ENCODE assay signal across 8 mouse cellular contexts in genomic region chr12:5136300-5136699, GRCm38 (mm10).
DNase-seq lines count a peak whose midpoint lies in the region; ATAC-seq and TF ChIP-seq lines count a peak whose summit lies in the region.

No protein-coding gene starts in this region.

- H3K9ac ChIP-seq in midbrain, embryonic 14.5 days (replicated peaks; ENCODE audit: low read length), result no peak overlapping the region

- DNase-seq in layer of hippocampus, adult 11-12 months (ENCODE audit: low spot score), result peak; percentile 61
- DNase-seq in layer of hippocampus, adult 9-10 months (ENCODE audit: low spot score), result no peak
- DNase-seq in adrenal gland, adult 8-10 months, result peak; percentile 26
- peak; percentile 88 for DNase-seq in embryo, embryonic 10.5 days (ENCODE audit: low spot score)
- peak; percentile 60 for DNase-seq in heart, postnatal 4 days
- peak; percentile 64 to 72 for DNase-seq in left cerebral cortex, adult 18-20 months (ENCODE audit: low spot score in 2 of 2)
- peak; percentile 86 for DNase-seq in midbrain, embryonic 14.5 days

- WGBS in midbrain, embryonic 14.5 days, result 22% methylated on average over 4 of the region's 4 CpGs

- TF ChIP-seq POLR2A in testis, adult 2 months (IDR thresholded peaks at IDR 0.05; ENCODE audit: control insufficient read depth, low read depth, low read length), result no peak

- H3K4me1 ChIP-seq in midbrain, embryonic 14.5 days (ENCODE audit: control insufficient read depth, insufficient read depth, low read length), result no peaks in the 10 kb centered on the region; the same call in 1 of the 2 replicates
- H3K4me1 ChIP-seq in testis, adult 2 months (ENCODE audit: control insufficient read depth, insufficient read depth, low read length), result no peaks in the 10 kb centered on the region

- peak; percentile 64 for ATAC-seq in midbrain, embryonic 14.5 days (ENCODE audit: low FRiP score, low TSS enrichment)

- no peaks in the 10 kb centered on the region for H3K9me3 ChIP-seq in midbrain, embryonic 14.5 days (ENCODE audit: control insufficient read depth, low read length)

- peaks cover 16% of the 10 kb centered on the region for H3K36me3 ChIP-seq in midbrain, embryonic 14.5 days (ENCODE audit: control insufficient read depth, insufficient read depth, low read length)
- no peaks in the 10 kb centered on the region for H3K36me3 ChIP-seq in testis, adult 2 months (ENCODE audit: control insufficient read depth, insufficient read depth, low read length)

- no peak overlapping the region for H3K27ac ChIP-seq in midbrain, embryonic 14.5 days (replicated peaks; ENCODE audit: low read depth, low read length)
- no peak overlapping the region for H3K27ac ChIP-seq in testis, adult 2 months (ENCODE audit: control insufficient read depth, insufficient read depth, low read depth, low read length)

- TF ChIP-seq CTCF in testis, adult 2 months (IDR thresholded peaks at IDR 0.05; ENCODE audit: control insufficient read depth, insufficient read depth, insufficient replicate concordance, low read depth, low read length), result peak; percentile 95

- H3K27me3 ChIP-seq in midbrain, embryonic 14.5 days (ENCODE audit: control insufficient read depth, insufficient read depth, low read length), result no peaks in the 10 kb centered on the region
- H3K27me3 ChIP-seq in testis, adult 2 months (ENCODE audit: control insufficient read depth, insufficient read depth, low read length), result no peaks in the 10 kb centered on the region

- H3K4me2 ChIP-seq in midbrain, embryonic 14.5 days (ENCODE audit: low read length), result no peak overlapping the region

- no peak overlapping the region for H3K4me3 ChIP-seq in midbrain, embryonic 14.5 days (replicated peaks; ENCODE audit: low read depth, low read length)
- no peak overlapping the region for H3K4me3 ChIP-seq in testis, adult 2 months (ENCODE audit: control insufficient read depth, low read depth, low read length)
